Mouse (Mus musculus) large intestine, adult 2 months (tissue): Measurements from ENCODE around the gene Filip1. TPM values are rescaled to one million over a fixed set of nuclear protein-coding genes. Genes with fewer than 3 reads are reported as not detected.

Experiments used
- DNase-seq: peaks from one replicate; pipeline ENCODE4 v3.0.0-alpha.2; 2012; ENCODE audit warnings: low read depth, low spot score
- WGBS: fragments of 180-500 bp; shearing (Covaris S2); methylation state at CpG from one replicate; pipeline ENCODE4 v1.1.7; 2018; 5-methylcytosine and 5-hydroxymethylcytosine counted together
- polyA plus RNA-seq: library from polyadenylated mRNA; depleted of rRNA; stranded (reverse); fragments of >200 nt; gene quantifications from 2 replicates; pipeline ENCODE4 v1.2.3, GENCODE M21; 2012; rRNA removed

The Filip1 gene
- polyA plus RNA-seq, 1 experiment: 0.92 TPM

- WGBS: 43% methylated on average over 12 of the region's 12 CpGs
- DNase-seq: peak; percentile 22
Observed at GRCm38 (mm10) chr9:79806317-79807075, 206.2 kb downstream of the Filip1 start.

GRCm38 (mm10) chr9:79805426-79805825, 207.2 kb downstream of the Filip1 start:
- WGBS: 87% methylated on average over 10 of the region's 10 CpGs
- DNase-seq: no peak

GRCm38 (mm10) chr9:79796461-79797135, 216.1 kb downstream of the Filip1 start:
- DNase-seq: no peak
- 44% methylated on average over 7 of the region's 7 CpGs for WGBS

- WGBS: 75% methylated on average over 1 of the region's 1 CpGs
- DNase-seq: no peak
Observed at GRCm38 (mm10) chr9:79795076-79795475, 217.6 kb downstream of the Filip1 start.

- under 1% methylated on average over 91 of the region's 91 CpGs for WGBS
Observed at GRCm38 (mm10) chr9:79792841-79793835, 219.5 kb downstream of the Filip1 start, which contains the start of gene Tmem30a. Gene Tmem30a (minus strand): TSS chr9:79793507.

GRCm38 (mm10) chr9:79785794-79786085, 226.9 kb downstream of the Filip1 start:
- WGBS: 37% methylated on average over 2 of the region's 2 CpGs
- DNase-seq: no peak

More at GRCm38 (mm10) chr9:79792841-79793835, 219.5 kb downstream of the Filip1 start, which contains the start of gene Tmem30a:
- DNase-seq: peak; percentile 89

GRCm38 (mm10) chr9:79784934-79785793, 227.5 kb downstream of the Filip1 start:
- no peak for DNase-seq
- WGBS: 50% methylated on average over 2 of the region's 2 CpGs

- WGBS: 47% methylated on average over 3 of the region's 3 CpGs
- no peak for DNase-seq
Observed at GRCm38 (mm10) chr9:79784439-79784838, 228.2 kb downstream of the Filip1 start.

- no peak for DNase-seq
- WGBS: 62% methylated on average over 2 of the region's 2 CpGs
Observed at GRCm38 (mm10) chr9:79779354-79779753, 233.3 kb downstream of the Filip1 start.

- no peak for DNase-seq
- 88% methylated on average over 5 of the region's 5 CpGs for WGBS
Observed at GRCm38 (mm10) chr9:79766991-79767545, 245.6 kb downstream of the Filip1 start.

GRCm38 (mm10) chr9:79765329-79765728, 247.3 kb downstream of the Filip1 start:
- WGBS: 57% methylated on average over 4 of the region's 4 CpGs
- DNase-seq: no peak

Other genes with a start within 250 kb of the Filip1 start
- gene Tmem30a, start 219.3 kb downstream of the Filip1 start, polyA plus RNA-seq: 15.7 and 30.9 TPM in 2 replicates
- 7.2 and 13.1 TPM in 2 replicates for gene Senp6, start 54.1 kb upstream of the Filip1 start, polyA plus RNA-seq
- 39.3 and 51.8 TPM in 2 replicates for gene Myo6, start 152.2 kb upstream of the Filip1 start, polyA plus RNA-seq